Mouse (Mus musculus): ENCODE data around the gene Tifa. TPM values are rescaled to one million over a fixed set of nuclear protein-coding genes. Genes with fewer than 3 reads are reported as not detected.
A peak's percentile ranks its signal among the peaks of the same experiment; 100 is the strongest.

The Tifa gene
- polyA plus RNA-seq, 1 experiment from 2014 or later, result 3.3 TPM

- peak; percentile 76 for ATAC-seq (replicated peaks)
- Histone ChIP-seq H3K9me3 (no peaks in the 10 kb centered on the region), H3K4me1 (peaks cover 20% of the 10 kb centered on the region), H3K36me3 (replicated peaks) (no peaks in the 10 kb centered on the region), H3K27me3 (replicated peaks) (peaks cover 39% of the 10 kb centered on the region), H3K4me3 (peak overlapping the region; percentile 52), H3K4me2 (peak overlapping the region; percentile 99), H3K9ac (peak overlapping the region; percentile 51), H3K27ac (no peak overlapping the region)
- WGBS, result under 1% methylated on average over 35 of the region's 36 CpGs
Observed at GRCm38 (mm10) chr3:127790234-127791055, 840 bp downstream of the Tifa start.

GRCm38 (mm10) chr3:127791056-127791483, 1.5 kb downstream of the Tifa start:
- peak overlapping the region; percentile 99 for H3K4me2 ChIP-seq
- no peaks in the 10 kb centered on the region for H3K9me3 ChIP-seq
- no peak for ATAC-seq (replicated peaks)
- H3K36me3 ChIP-seq (replicated peaks), result no peaks in the 10 kb centered on the region
- H3K27ac ChIP-seq, result no peak overlapping the region
- peak overlapping the region; percentile 51; the same call in 1 of the 2 replicates for H3K9ac ChIP-seq
- H3K4me3 ChIP-seq, result peak overlapping the region; percentile 52
- 1% methylated on average over 15 of the region's 15 CpGs for WGBS
- peaks cover 39% of the 10 kb centered on the region for H3K27me3 ChIP-seq (replicated peaks)
- peaks cover 20% of the 10 kb centered on the region for H3K4me1 ChIP-seq

GRCm38 (mm10) chr3:127791595-127792561, 2.3 kb downstream of the Tifa start:
- 0 out of 2 replicates have a peak overlapping the region, but pooled peaks have one; percentile 99 for H3K4me2 ChIP-seq
- WGBS, result 66% methylated on average over 4 of the region's 4 CpGs
- no peak overlapping the region for H3K4me3 ChIP-seq

GRCm38 (mm10) chr3:127793022-127793421, 3.4 kb downstream of the Tifa start:
- no peak overlapping the region for H3K4me3 ChIP-seq
- H3K27me3 ChIP-seq (replicated peaks), result peaks cover 30% of the 10 kb centered on the region
- no peak overlapping the region for H3K4me2 ChIP-seq
- 73% methylated on average over 7 of the region's 7 CpGs for WGBS
- no peak overlapping the region for H3K9ac ChIP-seq
- H3K27ac ChIP-seq, result no peak overlapping the region
- H3K9me3 ChIP-seq, result no peaks in the 10 kb centered on the region
- ATAC-seq (replicated peaks), result no peak
- peaks cover 20% of the 10 kb centered on the region for H3K4me1 ChIP-seq
- H3K36me3 ChIP-seq (replicated peaks), result no peaks in the 10 kb centered on the region

More at GRCm38 (mm10) chr3:127791595-127792561, 2.3 kb downstream of the Tifa start:
- H3K9me3 ChIP-seq, result no peaks in the 10 kb centered on the region
- H3K27me3 ChIP-seq (replicated peaks), result peaks cover 37% of the 10 kb centered on the region
- H3K27ac ChIP-seq, result no peak overlapping the region
- no peak overlapping the region for H3K9ac ChIP-seq
- ATAC-seq (replicated peaks), result no peak
- no peaks in the 10 kb centered on the region for H3K36me3 ChIP-seq (replicated peaks)
- H3K4me1 ChIP-seq, result peaks cover 20% of the 10 kb centered on the region

- no peak for ATAC-seq (replicated peaks)
- WGBS, result 98% methylated on average over 3 of the region's 3 CpGs
- peaks cover 9% of the 10 kb centered on the region for H3K27me3 ChIP-seq (replicated peaks)
- H3K4me1 ChIP-seq, result peaks cover 6% of the 10 kb centered on the region
- H3K9me3 ChIP-seq, result no peaks in the 10 kb centered on the region
- H3K9ac ChIP-seq, result no peak overlapping the region
- H3K4me3 ChIP-seq, result no peak overlapping the region
- no peak overlapping the region for H3K4me2 ChIP-seq
- H3K27ac ChIP-seq, result no peak overlapping the region
- no peaks in the 10 kb centered on the region for H3K36me3 ChIP-seq (replicated peaks)
Observed at GRCm38 (mm10) chr3:127795762-127796161, 6.2 kb downstream of the Tifa start.

- 97% methylated on average over 7 of the region's 7 CpGs for WGBS
- no peak overlapping the region for H3K9ac ChIP-seq
- H3K4me1 ChIP-seq, result peaks cover under 1% of the 10 kb centered on the region
- no peak overlapping the region for H3K27ac ChIP-seq
- H3K4me2 ChIP-seq, result no peak overlapping the region
- peaks cover 8% of the 10 kb centered on the region for H3K27me3 ChIP-seq (replicated peaks)
- H3K36me3 ChIP-seq (replicated peaks), result no peaks in the 10 kb centered on the region
- H3K9me3 ChIP-seq, result no peaks in the 10 kb centered on the region
- H3K4me3 ChIP-seq, result no peak overlapping the region
- ATAC-seq (replicated peaks), result no peak
Observed at GRCm38 (mm10) chr3:127796271-127796670, 6.7 kb downstream of the Tifa start.

- Histone ChIP-seq H3K4me3 (no peak overlapping the region), H3K36me3 (replicated peaks) (no peaks in the 10 kb centered on the region), H3K4me2 (no peak overlapping the region), H3K9ac (no peak overlapping the region), H3K4me1 (no peaks in the 10 kb centered on the region), H3K27me3 (replicated peaks) (no peaks in the 10 kb centered on the region), H3K9me3 (no peaks in the 10 kb centered on the region), H3K27ac (no peak overlapping the region)
- no peak for ATAC-seq (replicated peaks)
- 94% methylated on average over 8 of the region's 8 CpGs for WGBS
Observed at GRCm38 (mm10) chr3:127801162-127801561, 11.6 kb downstream of the Tifa start.

GRCm38 (mm10) chr3:127802814-127803213, 13.2 kb downstream of the Tifa start:
- ATAC-seq (replicated peaks), result no peak
- Histone ChIP-seq H3K4me2 (no peak overlapping the region), H3K9me3 (no peaks in the 10 kb centered on the region), H3K27ac (no peak overlapping the region), H3K27me3 (replicated peaks) (no peaks in the 10 kb centered on the region), H3K4me3 (no peak overlapping the region), H3K36me3 (replicated peaks) (0 out of 2 replicates have a peak, but pooled peaks cover 4% of the 10 kb centered on the region), H3K9ac (no peak overlapping the region), H3K4me1 (no peaks in the 10 kb centered on the region)
- 54% methylated on average over 8 of the region's 8 CpGs for WGBS

- no peak for ATAC-seq (replicated peaks)
- Histone ChIP-seq H3K27ac (no peak overlapping the region), H3K9me3 (no peaks in the 10 kb centered on the region), H3K4me2 (no peak overlapping the region), H3K4me3 (no peak overlapping the region), H3K9ac (no peak overlapping the region), H3K36me3 (replicated peaks) (peaks cover 14% of the 10 kb centered on the region; the same call in 1 of the 2 replicates), H3K27me3 (replicated peaks) (no peaks in the 10 kb centered on the region), H3K4me1 (no peaks in the 10 kb centered on the region)
- 93% methylated on average over 4 of the region's 4 CpGs for WGBS
Observed at GRCm38 (mm10) chr3:127804439-127804838, 14.8 kb downstream of the Tifa start.

- Histone ChIP-seq H3K36me3 (replicated peaks) (peaks cover 16% of the 10 kb centered on the region; the same call in 1 of the 2 replicates), H3K27me3 (replicated peaks) (no peaks in the 10 kb centered on the region), H3K4me1 (no peaks in the 10 kb centered on the region), H3K9me3 (no peaks in the 10 kb centered on the region), H3K27ac (no peak overlapping the region), H3K9ac (no peak overlapping the region), H3K4me2 (no peak overlapping the region), H3K4me3 (no peak overlapping the region)
- peak; percentile 45; the same call in 1 of the 2 replicates for ATAC-seq (replicated peaks)
- WGBS, result 66% methylated on average over 12 of the region's 12 CpGs
Observed at GRCm38 (mm10) chr3:127805071-127805470, 15.5 kb downstream of the Tifa start.

- Histone ChIP-seq H3K4me3 (no peak overlapping the region), H3K4me1 (no peaks in the 10 kb centered on the region), H3K4me2 (no peak overlapping the region), H3K27me3 (replicated peaks) (no peaks in the 10 kb centered on the region), H3K27ac (no peak overlapping the region), H3K9me3 (no peaks in the 10 kb centered on the region), H3K9ac (no peak overlapping the region), H3K36me3 (replicated peaks) (peaks cover 19% of the 10 kb centered on the region; the same call in 1 of the 2 replicates)
- WGBS, result 93% methylated on average over 6 of the region's 6 CpGs
- ATAC-seq (replicated peaks), result no peak
Observed at GRCm38 (mm10) chr3:127805991-127806390, 16.4 kb downstream of the Tifa start.

GRCm38 (mm10) chr3:127807846-127808245, 18.2 kb downstream of the Tifa start:
- WGBS, result 40% methylated on average over 5 of the region's 5 CpGs
- no peak overlapping the region for H3K4me2 ChIP-seq
- no peak for ATAC-seq (replicated peaks)
- H3K9ac ChIP-seq, result no peak overlapping the region
- H3K9me3 ChIP-seq, result no peaks in the 10 kb centered on the region
- no peaks in the 10 kb centered on the region for H3K4me1 ChIP-seq
- H3K4me3 ChIP-seq, result no peak overlapping the region
- H3K27ac ChIP-seq, result no peak overlapping the region
- no peaks in the 10 kb centered on the region for H3K27me3 ChIP-seq (replicated peaks)
- peaks cover 19% of the 10 kb centered on the region; the same call in 1 of the 2 replicates for H3K36me3 ChIP-seq (replicated peaks)
